Mouse (Mus musculus) heart, embryonic 15.5 days (tissue): ENCODE measurements around the gene Ddx47. TPM values are rescaled to one million over a fixed set of nuclear protein-coding genes. Genes with fewer than 3 reads are reported as not detected.

Source experiments
- ATAC-seq: fragments of 200-750 bp; cut with Nextera tagmentation; replicated peaks from 2 replicates; pipeline ENCODE4 v1.8.0; 2017; ENCODE audit warnings: low read depth, moderate TSS enrichment; ENCODE audit not compliant: insufficient number of reproducible peaks, insufficient read depth, low FRiP score
- H3K27ac ChIP-seq: fragments of 300-500 bp; sonication (generic); 2 replicates; pipeline ENCODE4 v1.5.1; 2015; ENCODE audit warnings: mild to moderate bottlenecking, inconsistent platforms
- H3K27me3 ChIP-seq: fragments of 300-500 bp; sonication (generic); 2 replicates; pipeline ENCODE4 v1.6.1; 2015; ENCODE audit warnings: inconsistent platforms
- H3K36me3 ChIP-seq: fragments of 300-500 bp; sonication (generic); 2 replicates; pipeline ENCODE4 v1.6.1; 2015; ENCODE audit warnings: mild to moderate bottlenecking, inconsistent platforms
- H3K4me1 ChIP-seq: fragments of 300-500 bp; sonication (generic); replicated peaks from 2 replicates; pipeline ENCODE4 v1.6.1; 2015; ENCODE audit warnings: inconsistent platforms
- H3K4me2 ChIP-seq: fragments of 300-500 bp; sonication (generic); 2 replicates; pipeline ENCODE4 v1.6.1; 2015; ENCODE audit warnings: inconsistent platforms, mild to moderate bottlenecking, moderate library complexity
- H3K4me3 ChIP-seq: fragments of 300-500 bp; sonication (generic); 2 replicates; pipeline ENCODE4 v1.5.1; 2015; ENCODE audit warnings: mild to moderate bottlenecking, inconsistent platforms
- H3K9ac ChIP-seq: fragments of 300-500 bp; sonication (generic); 2 replicates; pipeline ENCODE4 v1.6.1; 2015; ENCODE audit warnings: mild to moderate bottlenecking, inconsistent platforms
- H3K9me3 ChIP-seq: fragments of 300-500 bp; sonication (generic); replicated peaks from 2 replicates; pipeline ENCODE4 v1.6.1; 2016; ENCODE audit warnings: inconsistent platforms
- WGBS: fragments of 180-500 bp; shearing (Covaris S2); methylation state at CpG from one replicate; pipeline ENCODE4 v1.1.7; 2015; ENCODE audit warnings: mixed read lengths; 5-methylcytosine and 5-hydroxymethylcytosine counted together
- polyA plus RNA-seq: library from polyadenylated mRNA; unstranded; fragments of >200 nt; fragmentation: Nextera tagmentation; extraction: Ambion mirVana; gene quantifications from 2 replicates; pipeline ENCODE4 v1.2.1, GENCODE M21; 2015

Ddx47 gene
- 59.7 and 73.4 TPM in 2 replicates for polyA plus RNA-seq

DNA sequence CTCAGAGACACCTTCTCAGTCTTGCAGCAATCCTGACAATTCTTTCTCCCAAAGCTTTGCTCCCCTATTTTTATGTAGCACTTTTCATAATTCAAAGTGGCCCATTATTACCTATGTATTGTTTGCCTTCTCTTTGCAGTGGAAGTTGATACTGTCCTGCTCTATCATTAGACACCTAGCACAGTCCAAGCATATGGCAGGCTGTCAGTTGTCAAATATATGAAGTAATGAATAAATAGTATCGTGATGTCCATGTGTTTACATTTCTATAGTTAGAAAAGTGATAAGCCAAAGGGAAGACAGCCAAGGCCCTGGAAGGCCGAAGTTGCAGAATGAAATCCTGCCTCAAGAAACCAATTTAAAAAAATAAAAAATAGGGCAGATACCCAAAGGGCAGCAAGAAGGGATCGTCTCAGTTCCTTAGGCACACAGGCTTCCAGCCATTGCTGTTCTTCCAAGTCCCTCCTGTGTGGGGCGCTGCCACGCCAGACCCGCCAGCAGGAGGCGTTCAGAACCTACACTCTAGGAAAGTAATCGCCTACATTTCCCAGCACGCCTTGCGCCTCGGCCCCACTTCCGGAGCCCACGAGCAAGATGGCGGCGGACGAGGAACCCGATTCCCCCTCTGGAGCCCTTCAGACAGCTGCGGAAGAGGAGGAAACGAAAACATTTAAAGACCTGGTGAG, at the start of gene Ddx47:
TSS of gene Ddx47 (plus strand) at position 565 of the 686 bp plus-strand sequence.
- H3K36me3 ChIP-seq: peaks cover 28% of the 10 kb centered on the region
- 2% methylated on average over 19 of the region's 19 CpGs for WGBS
- H3K4me2 ChIP-seq: peak within 1 kb of the TSS; percentile 73
- H3K4me1 ChIP-seq: peaks cover 7% of the 10 kb centered on the region
- no peaks in the 10 kb centered on the region for H3K27me3 ChIP-seq
- peak within 1 kb of the TSS; percentile 83 for H3K4me3 ChIP-seq
- no peaks in the 10 kb centered on the region for H3K9me3 ChIP-seq
- H3K27ac ChIP-seq: peak within 1 kb of the TSS; percentile 31; the same call in 1 of the 2 replicates
- H3K9ac ChIP-seq: peak within 1 kb of the TSS; percentile 79
- ATAC-seq: peak; percentile 88

DNA sequence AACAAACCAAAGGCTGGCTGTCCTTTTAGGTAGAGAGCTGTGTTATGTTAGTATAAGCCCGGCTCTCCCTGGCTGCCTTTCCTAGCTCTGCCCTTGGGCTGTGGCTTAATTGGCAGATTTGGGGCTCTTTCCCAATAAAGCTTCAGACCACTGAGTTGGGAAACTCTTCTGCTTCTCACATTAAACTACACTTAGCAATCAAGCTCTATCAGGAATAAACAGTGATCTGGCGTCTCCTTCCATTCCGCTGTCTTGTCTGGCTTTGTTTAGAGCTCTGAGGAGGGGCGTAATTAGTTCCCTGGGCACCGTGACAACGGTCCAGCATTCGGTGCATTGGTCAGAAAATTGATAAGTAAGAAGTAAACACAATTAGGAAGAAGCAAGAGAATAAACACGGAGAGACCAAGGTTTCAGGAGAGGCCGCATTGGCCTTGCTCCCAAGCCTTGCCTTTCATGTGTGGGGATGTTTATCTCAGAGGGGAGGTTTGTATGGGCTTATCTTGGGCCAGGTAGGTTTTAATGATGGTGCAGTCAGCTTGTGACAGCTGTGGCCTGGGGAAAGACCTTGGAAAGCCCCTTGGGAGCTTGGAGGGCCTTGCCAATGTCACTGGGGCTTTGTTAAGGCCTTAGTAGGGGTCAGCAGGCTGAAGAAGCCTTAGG, 49.4 kb upstream of the Ddx47 start:
- H3K4me3 ChIP-seq: no peak overlapping the region
- no peak for ATAC-seq
- 61% methylated on average over 9 of the region's 9 CpGs for WGBS
- no peak overlapping the region for H3K9ac ChIP-seq
- H3K4me2 ChIP-seq: no peak overlapping the region
- H3K27ac ChIP-seq: no peak overlapping the region
- H3K9me3 ChIP-seq: no peaks in the 10 kb centered on the region
- H3K4me1 ChIP-seq: no peaks in the 10 kb centered on the region
- H3K36me3 ChIP-seq: no peaks in the 10 kb centered on the region
- no peaks in the 10 kb centered on the region for H3K27me3 ChIP-seq

DNA sequence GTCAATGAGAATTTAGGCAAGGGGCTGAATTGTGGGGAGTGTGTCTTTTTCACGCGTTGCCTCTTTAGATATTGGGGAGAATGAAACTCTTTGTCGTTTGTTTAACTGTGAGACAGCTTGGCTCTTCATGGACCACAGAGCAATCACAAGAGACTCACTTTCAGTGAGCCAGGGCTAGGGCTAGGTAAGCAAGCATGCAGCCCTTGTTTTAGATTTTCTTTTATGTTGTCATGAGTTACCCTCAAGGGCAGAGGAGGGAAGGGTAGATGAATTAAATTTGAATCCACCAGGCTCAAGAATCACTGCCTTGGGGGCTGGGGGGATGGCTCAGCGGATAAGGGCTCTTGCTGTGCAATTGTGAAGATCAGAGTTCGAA, 48.9 kb upstream of the Ddx47 start:
- no peak for ATAC-seq

DNA sequence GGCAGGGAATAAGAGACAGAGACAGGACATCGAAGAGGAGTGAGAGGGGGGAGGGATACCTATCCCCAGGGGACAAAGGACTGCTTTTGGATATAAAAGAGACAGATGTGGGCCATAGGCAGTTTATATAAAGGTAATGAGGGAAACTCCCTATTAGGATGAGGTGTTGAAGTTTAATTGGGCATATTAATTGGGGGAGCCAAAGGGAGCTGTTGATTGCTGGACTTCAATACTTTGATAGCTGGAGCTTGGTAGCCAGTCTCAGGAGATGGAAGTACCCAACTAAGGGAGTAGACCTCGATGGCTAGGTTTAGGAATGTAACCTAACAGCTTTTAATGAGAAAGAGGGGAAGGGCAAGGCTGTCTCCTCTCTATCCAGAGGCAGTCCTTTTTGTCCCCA, 47.5 kb upstream of the Ddx47 start:
- no peaks in the 10 kb centered on the region for H3K9me3 ChIP-seq
- no peak overlapping the region for H3K4me3 ChIP-seq
- H3K4me2 ChIP-seq: no peak overlapping the region
- no peak for ATAC-seq
- no peaks in the 10 kb centered on the region for H3K4me1 ChIP-seq
- H3K9ac ChIP-seq: no peak overlapping the region
- no peak overlapping the region for H3K27ac ChIP-seq
- no peaks in the 10 kb centered on the region for H3K36me3 ChIP-seq
- H3K27me3 ChIP-seq: no peaks in the 10 kb centered on the region
- WGBS: 74% methylated on average over 2 of the region's 2 CpGs

More for the DNA sequence above, 48.9 kb upstream of the Ddx47 start:
- Histone ChIP-seq H3K4me2 (no peak overlapping the region), H3K36me3 (no peaks in the 10 kb centered on the region), H3K4me1 (no peaks in the 10 kb centered on the region), H3K9ac (no peak overlapping the region), H3K9me3 (no peaks in the 10 kb centered on the region), H3K27ac (no peak overlapping the region), H3K4me3 (no peak overlapping the region), H3K27me3 (no peaks in the 10 kb centered on the region)
- 79% methylated on average over 5 of the region's 5 CpGs for WGBS

DNA sequence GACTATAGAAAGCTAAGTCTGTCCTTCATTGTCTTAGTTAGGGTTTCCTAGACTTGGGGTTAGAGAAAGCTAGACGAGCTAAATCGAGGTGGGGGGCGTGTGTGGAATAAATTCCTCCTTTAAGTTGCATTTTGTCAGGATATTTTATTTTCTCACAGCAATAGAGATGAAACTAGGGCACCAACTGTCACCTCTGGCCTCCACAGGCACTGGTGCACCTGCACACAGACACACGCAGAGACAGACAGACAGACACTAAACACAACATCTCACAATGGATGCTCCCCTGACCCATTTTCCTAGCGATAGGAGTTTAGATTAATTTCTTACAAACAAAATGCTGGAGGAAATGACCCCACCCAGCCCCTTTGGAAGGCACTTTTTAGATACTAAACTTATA, 44.7 kb upstream of the Ddx47 start:
- ATAC-seq: no peak
- no peaks in the 10 kb centered on the region for H3K36me3 ChIP-seq
- WGBS: 81% methylated on average over 5 of the region's 5 CpGs

DNA sequence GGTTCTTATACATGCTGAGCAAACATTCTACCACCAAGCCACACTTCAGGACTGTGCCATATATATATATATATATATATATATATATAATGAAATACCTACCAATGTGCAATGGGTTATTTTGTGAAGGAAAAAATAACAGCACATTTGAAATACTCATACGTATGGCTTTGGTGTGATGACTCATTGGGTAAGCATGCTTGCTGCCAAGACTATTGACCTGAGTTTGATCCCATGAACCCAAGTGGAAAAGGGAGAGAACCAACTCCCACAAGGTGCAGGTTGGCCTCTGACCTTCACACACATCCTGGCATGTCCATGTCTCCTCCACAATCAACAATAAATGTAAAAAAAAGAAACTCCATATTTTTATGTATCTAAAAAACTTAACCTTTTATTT, 43.1 kb upstream of the Ddx47 start:
- Histone ChIP-seq H3K36me3 (no peaks in the 10 kb centered on the region), H3K4me2 (no peak overlapping the region), H3K9me3 (no peaks in the 10 kb centered on the region), H3K9ac (no peak overlapping the region), H3K4me1 (no peaks in the 10 kb centered on the region), H3K27ac (no peak overlapping the region), H3K4me3 (no peak overlapping the region), H3K27me3 (no peaks in the 10 kb centered on the region)
- WGBS: 31% methylated on average over 1 of the region's 1 CpGs
- no peak for ATAC-seq

More for the DNA sequence above, 44.7 kb upstream of the Ddx47 start:
- H3K4me1 ChIP-seq: no peaks in the 10 kb centered on the region
- H3K4me2 ChIP-seq: no peak overlapping the region
- H3K27ac ChIP-seq: no peak overlapping the region
- no peaks in the 10 kb centered on the region for H3K27me3 ChIP-seq
- no peak overlapping the region for H3K4me3 ChIP-seq
- no peak overlapping the region for H3K9ac ChIP-seq
- no peaks in the 10 kb centered on the region for H3K9me3 ChIP-seq

DNA sequence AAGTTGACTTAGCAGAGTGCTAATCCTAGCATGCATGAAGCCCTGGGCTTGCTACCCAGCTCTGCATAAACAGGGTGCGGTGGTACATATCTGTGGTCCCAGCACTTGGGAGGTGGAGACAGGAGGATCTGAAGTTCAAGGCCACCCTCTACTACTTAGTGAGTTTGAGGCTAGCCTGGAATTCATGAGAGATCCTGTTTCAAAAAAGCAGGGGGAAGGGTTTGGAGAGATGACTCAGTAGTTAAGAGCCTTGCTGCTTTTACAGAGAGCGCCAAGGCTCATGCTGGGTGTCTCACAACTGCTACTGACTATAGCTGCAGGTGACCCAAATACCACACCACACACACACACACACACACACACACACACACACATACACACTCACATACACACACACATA, 41.9 kb upstream of the Ddx47 start:
- 93% methylated on average over 2 of the region's 2 CpGs for WGBS
- H3K27ac ChIP-seq: no peak overlapping the region
- ATAC-seq: no peak
- H3K9ac ChIP-seq: no peak overlapping the region
- H3K27me3 ChIP-seq: no peaks in the 10 kb centered on the region
- no peaks in the 10 kb centered on the region for H3K9me3 ChIP-seq
- no peak overlapping the region for H3K4me2 ChIP-seq
- H3K4me3 ChIP-seq: no peak overlapping the region
- no peaks in the 10 kb centered on the region for H3K36me3 ChIP-seq
- H3K4me1 ChIP-seq: no peaks in the 10 kb centered on the region

DNA sequence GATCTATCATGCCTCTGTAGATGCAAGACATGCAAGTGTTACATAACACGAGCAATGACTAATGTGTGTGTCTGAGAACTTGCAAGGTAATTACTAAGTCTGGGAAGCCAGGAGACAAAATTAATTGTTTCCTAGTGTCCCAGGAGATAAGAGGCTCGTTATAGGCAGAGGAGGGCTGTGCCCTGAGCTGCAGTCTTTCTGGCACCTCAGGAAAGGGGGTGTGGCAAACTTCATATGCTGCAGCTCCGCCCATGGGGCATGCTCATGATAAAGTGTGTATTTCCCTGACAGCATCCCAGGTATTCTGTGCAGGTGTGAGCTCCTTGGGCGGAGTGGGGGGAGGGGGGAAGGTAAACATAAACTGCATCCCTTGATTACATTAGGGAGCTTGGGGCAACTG, 39.3 kb upstream of the Ddx47 start:
- Histone ChIP-seq H3K27ac (no peak overlapping the region), H3K9ac (no peak overlapping the region), H3K36me3 (no peaks in the 10 kb centered on the region), H3K4me1 (peaks cover 12% of the 10 kb centered on the region; the same call in 1 of the 2 replicates), H3K4me2 (no peak overlapping the region), H3K4me3 (no peak overlapping the region), H3K9me3 (no peaks in the 10 kb centered on the region), H3K27me3 (no peaks in the 10 kb centered on the region)
- WGBS: 43% methylated on average over 4 of the region's 4 CpGs
- no peak for ATAC-seq

DNA sequence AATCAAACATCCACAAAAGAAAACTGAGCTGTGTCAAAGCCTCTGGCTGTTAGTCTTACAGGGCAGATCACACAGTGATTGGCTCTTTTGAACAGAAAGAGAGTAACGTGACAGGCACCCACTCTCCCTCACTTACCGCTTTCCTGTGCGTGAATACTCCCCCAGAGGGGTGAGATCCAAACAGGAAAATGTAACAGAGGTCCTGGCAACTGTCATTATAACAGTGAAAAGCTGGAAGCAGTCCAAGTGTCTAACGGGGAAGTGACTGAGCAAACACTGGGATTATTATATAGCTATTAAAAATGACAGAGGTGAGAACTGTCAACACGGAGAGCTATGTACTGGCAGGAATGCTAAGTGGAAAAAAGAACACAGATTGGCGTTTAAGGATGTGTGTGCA, 34.8 kb upstream of the Ddx47 start:
- H3K4me1 ChIP-seq: peaks cover 16% of the 10 kb centered on the region; the same call in 1 of the 2 replicates
- no peak overlapping the region for H3K4me3 ChIP-seq
- ATAC-seq: no peak
- no peaks in the 10 kb centered on the region for H3K27me3 ChIP-seq
- no peak overlapping the region for H3K9ac ChIP-seq
- no peak overlapping the region for H3K4me2 ChIP-seq
- no peak overlapping the region for H3K27ac ChIP-seq
- 19% methylated on average over 6 of the region's 6 CpGs for WGBS
- H3K36me3 ChIP-seq: no peaks in the 10 kb centered on the region
- H3K9me3 ChIP-seq: no peaks in the 10 kb centered on the region

DNA sequence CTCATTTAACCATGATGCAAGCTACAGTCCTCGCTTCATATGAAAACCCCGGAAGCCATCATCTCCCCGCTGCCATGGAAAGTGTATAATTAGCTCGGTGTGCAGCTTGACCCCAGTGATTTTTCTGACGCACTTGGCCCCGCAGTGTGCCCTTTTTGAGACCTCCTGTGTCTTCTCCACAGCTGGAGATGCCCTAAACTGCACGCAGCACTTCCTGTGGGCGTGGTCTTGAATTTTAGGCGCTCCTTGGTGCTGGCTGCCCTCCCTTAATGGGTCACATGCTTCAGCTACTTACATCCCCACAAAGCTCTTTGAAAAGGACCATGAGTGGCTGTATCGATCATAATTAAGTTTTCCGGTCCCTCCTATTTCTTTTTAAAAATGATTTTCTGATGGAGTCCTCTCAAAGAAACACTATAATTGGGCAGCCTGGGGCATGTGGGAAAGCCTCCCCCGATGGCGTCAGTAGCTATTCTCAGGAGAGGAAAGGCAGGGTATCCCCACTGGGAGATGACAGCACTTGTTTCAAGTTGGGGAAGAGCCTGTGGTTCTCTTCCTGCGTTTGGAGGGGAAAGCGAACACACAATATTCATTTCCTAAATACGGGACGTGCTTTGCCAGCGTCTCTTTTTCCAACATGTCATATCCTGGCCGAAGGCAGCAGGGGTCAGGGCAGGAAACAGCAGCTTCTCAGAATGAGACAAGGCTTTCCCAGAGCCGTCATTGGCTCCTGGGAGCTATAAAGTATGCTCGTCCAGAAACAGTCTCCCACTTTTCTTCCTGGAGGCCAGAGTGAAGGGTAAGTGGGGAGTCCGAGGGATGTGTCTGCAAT, 30.0 kb upstream of the Ddx47 start, which contains the start of gene Apold1:
TSS of gene Apold1 (plus strand) at position 488 of the 832 bp plus-strand sequence.
- H3K9ac ChIP-seq: no peak within 1 kb of the TSS; the same call in 1 of the 2 replicates
- H3K9me3 ChIP-seq: no peaks in the 10 kb centered on the region
- H3K4me1 ChIP-seq: peaks cover 20% of the 10 kb centered on the region
- H3K4me3 ChIP-seq: peak within 1 kb of the TSS; percentile 77
- H3K36me3 ChIP-seq: no peaks in the 10 kb centered on the region
- peak; percentile 48 for ATAC-seq
- H3K27ac ChIP-seq: peak within 1 kb of the TSS; percentile 72
- WGBS: 44% methylated on average over 22 of the region's 22 CpGs
- no peaks in the 10 kb centered on the region for H3K27me3 ChIP-seq
- H3K4me2 ChIP-seq: peak within 1 kb of the TSS; percentile 96
